Mouse (Mus musculus): ENCODE measurements at regions not wholly inside any gene's neighbourhood (a gene's known extent, or its start where the extent isn't known, plus 50 kb on each side); places are given as distances from the start of the nearest gene placed in this dataset.

GRCm38 (mm10) chr5:6356161-6356560 is 607.0 kb upstream of the Steap1 start:
- TF ChIP-seq EP300 (IDR thresholded peaks at IDR 0.05; ENCODE audit: insufficient read depth, low read depth, low read length) (no peak), CTCF (IDR thresholded peaks at IDR 0.05; ENCODE audit: low read depth, low read length) (no peak), POLR2A (IDR thresholded peaks at IDR 0.05; ENCODE audit: insufficient read depth, low read length) (no peak)
- H3K4me3 ChIP-seq (ENCODE audit: low read depth, low read length): no peak overlapping the region
- H3K9ac ChIP-seq (ENCODE audit: low read depth, poor library complexity, severe bottlenecking): no peak overlapping the region
- no peaks in the 10 kb centered on the region for H3K36me3 ChIP-seq (ENCODE audit: control insufficient read depth, insufficient read depth, low read length, poor library complexity, severe bottlenecking)
- H3K9me3 ChIP-seq (replicated peaks; ENCODE audit: control insufficient read depth, insufficient read depth, low read length, poor library complexity, severe bottlenecking): peaks cover 8% of the 10 kb centered on the region; the same call in 1 of the 2 replicates
- H3K27me3 ChIP-seq (ENCODE audit: control insufficient read depth, insufficient read depth, low read length, poor library complexity, severe bottlenecking): no peaks in the 10 kb centered on the region
- H3K4me1 ChIP-seq (ENCODE audit: control insufficient read depth, insufficient read depth, low read length): no peaks in the 10 kb centered on the region
- H3K27ac ChIP-seq (ENCODE audit: insufficient read depth, low read length): no peak overlapping the region

GRCm38 (mm10) chr5:6347279-6347678 is 598.2 kb upstream of the Steap1 start:
- H3K9ac ChIP-seq (ENCODE audit: low read depth, poor library complexity, severe bottlenecking): no peak overlapping the region
- H3K36me3 ChIP-seq (ENCODE audit: control insufficient read depth, insufficient read depth, low read length, poor library complexity, severe bottlenecking): no peaks in the 10 kb centered on the region

GRCm38 (mm10) chr5:6344751-6345150 is 595.6 kb upstream of the Steap1 start:
- TF ChIP-seq EP300 (IDR thresholded peaks at IDR 0.05; ENCODE audit: insufficient read depth, low read depth, low read length) (no peak), CTCF (IDR thresholded peaks at IDR 0.05; ENCODE audit: low read depth, low read length) (no peak), POLR2A (IDR thresholded peaks at IDR 0.05; ENCODE audit: insufficient read depth, low read length) (no peak)
- Histone ChIP-seq H3K4me1 (ENCODE audit: control insufficient read depth, insufficient read depth, low read length) (no peaks in the 10 kb centered on the region), H3K36me3 (ENCODE audit: control insufficient read depth, insufficient read depth, low read length, poor library complexity, severe bottlenecking) (no peaks in the 10 kb centered on the region), H3K4me3 (ENCODE audit: low read depth, low read length) (no peak overlapping the region), H3K9ac (ENCODE audit: low read depth, poor library complexity, severe bottlenecking) (no peak overlapping the region), H3K27ac (ENCODE audit: insufficient read depth, low read length) (no peak overlapping the region), H3K27me3 (ENCODE audit: control insufficient read depth, insufficient read depth, low read length, poor library complexity, severe bottlenecking) (no peaks in the 10 kb centered on the region), H3K9me3 (replicated peaks; ENCODE audit: control insufficient read depth, insufficient read depth, low read length, poor library complexity, severe bottlenecking) (no peaks in the 10 kb centered on the region)

More at GRCm38 (mm10) chr5:6347279-6347678, 598.2 kb upstream of the Steap1 start:
- Histone ChIP-seq H3K27me3 (ENCODE audit: control insufficient read depth, insufficient read depth, low read length, poor library complexity, severe bottlenecking) (no peaks in the 10 kb centered on the region), H3K4me1 (ENCODE audit: control insufficient read depth, insufficient read depth, low read length) (no peaks in the 10 kb centered on the region), H3K27ac (ENCODE audit: insufficient read depth, low read length) (no peak overlapping the region), H3K9me3 (replicated peaks; ENCODE audit: control insufficient read depth, insufficient read depth, low read length, poor library complexity, severe bottlenecking) (no peaks in the 10 kb centered on the region), H3K4me3 (ENCODE audit: low read depth, low read length) (no peak overlapping the region)
- TF ChIP-seq CTCF (IDR thresholded peaks at IDR 0.05; ENCODE audit: low read depth, low read length): no peak
- TF ChIP-seq POLR2A (IDR thresholded peaks at IDR 0.05; ENCODE audit: insufficient read depth, low read length): no peak
- TF ChIP-seq EP300 (IDR thresholded peaks at IDR 0.05; ENCODE audit: insufficient read depth, low read depth, low read length): no peak

GRCm38 (mm10) chr5:6329611-6330010 is 580.5 kb upstream of the Steap1 start:
- Histone ChIP-seq H3K4me3 (ENCODE audit: low read depth, low read length) (no peak overlapping the region), H3K9ac (ENCODE audit: low read depth, poor library complexity, severe bottlenecking) (no peak overlapping the region), H3K4me1 (ENCODE audit: control insufficient read depth, insufficient read depth, low read length) (peaks cover 1% of the 10 kb centered on the region), H3K9me3 (replicated peaks; ENCODE audit: control insufficient read depth, insufficient read depth, low read length, poor library complexity, severe bottlenecking) (peaks cover 5% of the 10 kb centered on the region), H3K27me3 (ENCODE audit: control insufficient read depth, insufficient read depth, low read length, poor library complexity, severe bottlenecking) (no peaks in the 10 kb centered on the region), H3K27ac (ENCODE audit: insufficient read depth, low read length) (peak overlapping the region; percentile 54; the same call in 1 of the 2 replicates), H3K36me3 (ENCODE audit: control insufficient read depth, insufficient read depth, low read length, poor library complexity, severe bottlenecking) (no peaks in the 10 kb centered on the region; the same call in 1 of the 2 replicates)
- TF ChIP-seq POLR2A (IDR thresholded peaks at IDR 0.05; ENCODE audit: insufficient read depth, low read length): no peak
- TF ChIP-seq CTCF (IDR thresholded peaks at IDR 0.05; ENCODE audit: low read depth, low read length): no peak

GRCm38 (mm10) chr5:6328555-6328954 is 579.4 kb upstream of the Steap1 start:
- no peak overlapping the region for H3K4me3 ChIP-seq (ENCODE audit: low read depth, low read length)
- no peaks in the 10 kb centered on the region for H3K27me3 ChIP-seq (ENCODE audit: control insufficient read depth, insufficient read depth, low read length, poor library complexity, severe bottlenecking)
- TF ChIP-seq CTCF (IDR thresholded peaks at IDR 0.05; ENCODE audit: low read depth, low read length): no peak
- TF ChIP-seq EP300 (IDR thresholded peaks at IDR 0.05; ENCODE audit: insufficient read depth, low read depth, low read length): no peak
- no peak for TF ChIP-seq POLR2A (IDR thresholded peaks at IDR 0.05; ENCODE audit: insufficient read depth, low read length)
- no peaks in the 10 kb centered on the region; the same call in 1 of the 2 replicates for H3K36me3 ChIP-seq (ENCODE audit: control insufficient read depth, insufficient read depth, low read length, poor library complexity, severe bottlenecking)
- H3K9me3 ChIP-seq (replicated peaks; ENCODE audit: control insufficient read depth, insufficient read depth, low read length, poor library complexity, severe bottlenecking): peaks cover 5% of the 10 kb centered on the region
- H3K9ac ChIP-seq (ENCODE audit: low read depth, poor library complexity, severe bottlenecking): no peak overlapping the region
- peaks cover 1% of the 10 kb centered on the region for H3K4me1 ChIP-seq (ENCODE audit: control insufficient read depth, insufficient read depth, low read length)
- H3K27ac ChIP-seq (ENCODE audit: insufficient read depth, low read length): no peak overlapping the region

DNA sequence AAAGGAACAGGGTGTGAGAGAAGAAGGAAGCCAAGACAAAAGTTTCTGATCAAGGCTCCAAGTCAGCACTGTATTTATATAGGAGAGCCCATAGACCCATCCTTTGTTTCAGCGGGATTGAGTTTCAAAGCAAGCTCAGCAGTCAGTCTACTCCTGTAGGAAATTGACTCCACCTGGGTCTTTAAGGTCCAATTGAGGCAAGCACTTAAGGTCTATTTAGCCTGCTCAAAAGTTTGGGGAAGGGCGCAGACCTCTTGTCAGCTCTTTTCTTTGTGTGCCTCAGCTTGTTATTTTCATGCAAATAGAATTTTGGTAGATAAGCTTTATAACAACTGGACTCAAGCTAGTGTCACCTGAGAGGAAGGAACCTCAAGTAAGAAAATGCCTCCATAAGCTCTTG is 549.4 kb upstream of the Steap1 start:
- no peak overlapping the region for H3K9ac ChIP-seq (ENCODE audit: low read depth, poor library complexity, severe bottlenecking)
- H3K4me3 ChIP-seq (ENCODE audit: low read depth, low read length): no peak overlapping the region
- no peaks in the 10 kb centered on the region for H3K27me3 ChIP-seq (ENCODE audit: control insufficient read depth, insufficient read depth, low read length, poor library complexity, severe bottlenecking)
- peaks cover 5% of the 10 kb centered on the region; the same call in 1 of the 2 replicates for H3K9me3 ChIP-seq (replicated peaks; ENCODE audit: control insufficient read depth, insufficient read depth, low read length, poor library complexity, severe bottlenecking)
- no peaks in the 10 kb centered on the region for H3K4me1 ChIP-seq (ENCODE audit: control insufficient read depth, insufficient read depth, low read length)
- TF ChIP-seq POLR2A (IDR thresholded peaks at IDR 0.05; ENCODE audit: insufficient read depth, low read length) (no peak), CTCF (IDR thresholded peaks at IDR 0.05; ENCODE audit: low read depth, low read length) (no peak), EP300 (IDR thresholded peaks at IDR 0.05; ENCODE audit: insufficient read depth, low read depth, low read length) (no peak)
- H3K27ac ChIP-seq (ENCODE audit: insufficient read depth, low read length): no peak overlapping the region
- H3K36me3 ChIP-seq (ENCODE audit: control insufficient read depth, insufficient read depth, low read length, poor library complexity, severe bottlenecking): no peaks in the 10 kb centered on the region
